Mouse (Mus musculus): ENCODE results near the gene Gm3238. TPM values are rescaled to one million over a fixed set of nuclear protein-coding genes. Genes with fewer than 3 reads are reported as not detected.
A peak's percentile ranks its signal among the peaks of the same experiment; 100 is the strongest.
"Not testable (repeated sequence)": the region's sequence is repeated elsewhere in the genome, so short reads cannot be mapped to it uniquely, and the experiment has no call there.

Gene Gm3238
- not detected in 2 replicates for polyA plus RNA-seq (2012; rRNA removed)

GRCm38 (mm10) chr10:77771225-77771624, at the start of gene Gm3238:
Gene Gm3238 (minus strand): TSS chr10:77771325.
- H3K27me3 ChIP-seq (ENCODE audit: control insufficient read depth, insufficient read depth, low read length); H3K4me1 ChIP-seq (ENCODE audit: control insufficient read depth, insufficient read depth, low read length); H3K36me3 ChIP-seq (ENCODE audit: control insufficient read depth, insufficient read depth, low read length); H3K27ac ChIP-seq (ENCODE audit: control insufficient read depth, insufficient read depth, low read depth, low read length); H3K4me3 ChIP-seq (ENCODE audit: control insufficient read depth, low read depth, low read length): not testable (repeated sequence)

GRCm38 (mm10) chr10:77819203-77819602, 48.1 kb upstream of the Gm3238 start:
- Histone ChIP-seq H3K36me3 (ENCODE audit: control insufficient read depth, insufficient read depth, low read length) (no peaks in the 10 kb centered on the region), H3K27me3 (ENCODE audit: control insufficient read depth, insufficient read depth, low read length) (no peaks in the 10 kb centered on the region), H3K4me1 (ENCODE audit: control insufficient read depth, insufficient read depth, low read length) (no peaks in the 10 kb centered on the region), H3K4me3 (ENCODE audit: control insufficient read depth, low read depth, low read length) (no peak overlapping the region), H3K27ac (ENCODE audit: control insufficient read depth, insufficient read depth, low read depth, low read length) (no peak overlapping the region)
- no peak for TF ChIP-seq POLR2A (IDR thresholded peaks at IDR 0.05; ENCODE audit: control insufficient read depth, low read depth, low read length)
- TF ChIP-seq CTCF (IDR thresholded peaks at IDR 0.05; ENCODE audit: control insufficient read depth, insufficient read depth, insufficient replicate concordance, low read depth, low read length) = no peak

- no peak overlapping the region for H3K27ac ChIP-seq (ENCODE audit: control insufficient read depth, insufficient read depth, low read depth, low read length)
- TF ChIP-seq CTCF (IDR thresholded peaks at IDR 0.05; ENCODE audit: control insufficient read depth, insufficient read depth, insufficient replicate concordance, low read depth, low read length) (no peak), POLR2A (IDR thresholded peaks at IDR 0.05; ENCODE audit: control insufficient read depth, low read depth, low read length) (no peak)
These were observed 47.4 kb upstream of the Gm3238 start for GRCm38 (mm10) chr10:77818523-77818922.

GRCm38 (mm10) chr10:77815514-77815913, 44.4 kb upstream of the Gm3238 start:
- TF ChIP-seq CTCF (IDR thresholded peaks at IDR 0.05; ENCODE audit: control insufficient read depth, insufficient read depth, insufficient replicate concordance, low read depth, low read length) (peak; percentile 78; the same call in 1 of the 2 replicates), POLR2A (IDR thresholded peaks at IDR 0.05; ENCODE audit: control insufficient read depth, low read depth, low read length) (no peak)
- Histone ChIP-seq H3K4me1 (ENCODE audit: control insufficient read depth, insufficient read depth, low read length) (no peaks in the 10 kb centered on the region), H3K4me3 (ENCODE audit: control insufficient read depth, low read depth, low read length) (no peak overlapping the region), H3K27me3 (ENCODE audit: control insufficient read depth, insufficient read depth, low read length) (no peaks in the 10 kb centered on the region), H3K36me3 (ENCODE audit: control insufficient read depth, insufficient read depth, low read length) (no peaks in the 10 kb centered on the region), H3K27ac (ENCODE audit: control insufficient read depth, insufficient read depth, low read depth, low read length) (no peak overlapping the region)

More at GRCm38 (mm10) chr10:77818523-77818922, 47.4 kb upstream of the Gm3238 start:
- Histone ChIP-seq H3K36me3 (ENCODE audit: control insufficient read depth, insufficient read depth, low read length) (no peaks in the 10 kb centered on the region), H3K4me1 (ENCODE audit: control insufficient read depth, insufficient read depth, low read length) (no peaks in the 10 kb centered on the region), H3K27me3 (ENCODE audit: control insufficient read depth, insufficient read depth, low read length) (no peaks in the 10 kb centered on the region), H3K4me3 (ENCODE audit: control insufficient read depth, low read depth, low read length) (no peak overlapping the region)

GRCm38 (mm10) chr10:77814382-77814781, 43.3 kb upstream of the Gm3238 start, which contains the start of gene Gm2696:
Gene Gm2696 (plus strand): TSS chr10:77814682.
- no peaks in the 10 kb centered on the region for H3K27me3 ChIP-seq (ENCODE audit: control insufficient read depth, insufficient read depth, low read length)
- no peak within 1 kb of the TSS for H3K27ac ChIP-seq (ENCODE audit: control insufficient read depth, insufficient read depth, low read depth, low read length)
- TF ChIP-seq CTCF (IDR thresholded peaks at IDR 0.05; ENCODE audit: control insufficient read depth, insufficient read depth, insufficient replicate concordance, low read depth, low read length) (no peak), POLR2A (IDR thresholded peaks at IDR 0.05; ENCODE audit: control insufficient read depth, low read depth, low read length) (no peak)
- H3K4me3 ChIP-seq (ENCODE audit: control insufficient read depth, low read depth, low read length) = no peak within 1 kb of the TSS
- no peaks in the 10 kb centered on the region for H3K36me3 ChIP-seq (ENCODE audit: control insufficient read depth, insufficient read depth, low read length)
- H3K4me1 ChIP-seq (ENCODE audit: control insufficient read depth, insufficient read depth, low read length) = no peaks in the 10 kb centered on the region

GRCm38 (mm10) chr10:77811743-77812142, 40.6 kb upstream of the Gm3238 start, which contains the start of gene Gm9507:
Gene Gm9507 (minus strand): TSS chr10:77811843.
- no peaks in the 10 kb centered on the region for H3K36me3 ChIP-seq (ENCODE audit: control insufficient read depth, insufficient read depth, low read length)
- no peak within 1 kb of the TSS for H3K4me3 ChIP-seq (ENCODE audit: control insufficient read depth, low read depth, low read length)
- TF ChIP-seq POLR2A (IDR thresholded peaks at IDR 0.05; ENCODE audit: control insufficient read depth, low read depth, low read length) = no peak
- TF ChIP-seq CTCF (IDR thresholded peaks at IDR 0.05; ENCODE audit: control insufficient read depth, insufficient read depth, insufficient replicate concordance, low read depth, low read length) = no peak
- H3K4me1 ChIP-seq (ENCODE audit: control insufficient read depth, insufficient read depth, low read length) = no peaks in the 10 kb centered on the region
- no peaks in the 10 kb centered on the region for H3K27me3 ChIP-seq (ENCODE audit: control insufficient read depth, insufficient read depth, low read length)
- no peak within 1 kb of the TSS for H3K27ac ChIP-seq (ENCODE audit: control insufficient read depth, insufficient read depth, low read depth, low read length)

- H3K27ac ChIP-seq (ENCODE audit: control insufficient read depth, insufficient read depth, low read depth, low read length) = no peak overlapping the region
- no peaks in the 10 kb centered on the region for H3K4me1 ChIP-seq (ENCODE audit: control insufficient read depth, insufficient read depth, low read length)
- H3K27me3 ChIP-seq (ENCODE audit: control insufficient read depth, insufficient read depth, low read length) = no peaks in the 10 kb centered on the region
- no peak for TF ChIP-seq CTCF (IDR thresholded peaks at IDR 0.05; ENCODE audit: control insufficient read depth, insufficient read depth, insufficient replicate concordance, low read depth, low read length)
- no peak for TF ChIP-seq POLR2A (IDR thresholded peaks at IDR 0.05; ENCODE audit: control insufficient read depth, low read depth, low read length)
- no peak overlapping the region for H3K4me3 ChIP-seq (ENCODE audit: control insufficient read depth, low read depth, low read length)
- no peaks in the 10 kb centered on the region for H3K36me3 ChIP-seq (ENCODE audit: control insufficient read depth, insufficient read depth, low read length)
These were observed 33.0 kb upstream of the Gm3238 start for GRCm38 (mm10) chr10:77804095-77804494.

Data from testis, adult 2 months (tissue).